Mouse (Mus musculus): ENCODE data around the gene Ano4.

DNA sequence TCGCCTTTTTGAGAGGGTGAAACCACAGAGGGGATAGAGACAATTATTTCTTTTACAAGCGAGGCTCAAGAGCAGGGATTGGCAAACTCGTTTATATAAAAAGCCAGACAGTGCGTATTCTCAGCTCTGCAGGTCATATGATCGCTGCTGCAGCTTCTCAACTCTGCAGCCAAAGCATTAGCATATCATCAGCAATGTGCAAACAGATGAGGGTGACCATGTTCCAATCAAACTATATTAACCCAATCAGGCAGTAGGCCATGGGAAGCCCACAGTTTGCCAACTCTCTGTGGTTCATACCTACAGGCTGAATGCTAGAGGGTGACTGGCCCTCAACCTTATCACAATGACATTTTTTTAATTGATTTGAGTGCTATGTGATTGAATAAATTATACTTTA lies 64.2 kb downstream of the Ano4 start:
- TF ChIP-seq CTCF (IDR thresholded peaks at IDR 0.05; ENCODE audit: low read depth) (no peak), EP300 (IDR thresholded peaks at IDR 0.05; ENCODE audit: low read depth) (no peak)
